Mouse (Mus musculus) heart, embryonic 15.5 days (tissue): ENCODE data around the gene Hepacam. TPM values are rescaled to one million over a fixed set of nuclear protein-coding genes. Genes with fewer than 3 reads are reported as not detected.

Source experiments
- ATAC-seq: fragments of 200-750 bp; cut with Nextera tagmentation; replicated peaks from 2 replicates; pipeline ENCODE4 v1.8.0; 2017; ENCODE audit warnings: low read depth, moderate TSS enrichment; ENCODE audit not compliant: insufficient number of reproducible peaks, insufficient read depth, low FRiP score
- H3K27ac ChIP-seq: fragments of 300-500 bp; sonication (generic); 2 replicates; pipeline ENCODE4 v1.5.1; 2015; ENCODE audit warnings: mild to moderate bottlenecking, inconsistent platforms
- H3K27me3 ChIP-seq: fragments of 300-500 bp; sonication (generic); 2 replicates; pipeline ENCODE4 v1.6.1; 2015; ENCODE audit warnings: inconsistent platforms
- H3K36me3 ChIP-seq: fragments of 300-500 bp; sonication (generic); 2 replicates; pipeline ENCODE4 v1.6.1; 2015; ENCODE audit warnings: mild to moderate bottlenecking, inconsistent platforms
- H3K4me1 ChIP-seq: fragments of 300-500 bp; sonication (generic); replicated peaks from 2 replicates; pipeline ENCODE4 v1.6.1; 2015; ENCODE audit warnings: inconsistent platforms
- H3K4me2 ChIP-seq: fragments of 300-500 bp; sonication (generic); 2 replicates; pipeline ENCODE4 v1.6.1; 2015; ENCODE audit warnings: inconsistent platforms, mild to moderate bottlenecking, moderate library complexity
- H3K4me3 ChIP-seq: fragments of 300-500 bp; sonication (generic); 2 replicates; pipeline ENCODE4 v1.5.1; 2015; ENCODE audit warnings: mild to moderate bottlenecking, inconsistent platforms
- H3K9ac ChIP-seq: fragments of 300-500 bp; sonication (generic); 2 replicates; pipeline ENCODE4 v1.6.1; 2015; ENCODE audit warnings: mild to moderate bottlenecking, inconsistent platforms
- H3K9me3 ChIP-seq: fragments of 300-500 bp; sonication (generic); replicated peaks from 2 replicates; pipeline ENCODE4 v1.6.1; 2016; ENCODE audit warnings: inconsistent platforms
- WGBS: fragments of 180-500 bp; shearing (Covaris S2); methylation state at CpG from one replicate; pipeline ENCODE4 v1.1.7; 2015; ENCODE audit warnings: mixed read lengths; 5-methylcytosine and 5-hydroxymethylcytosine counted together
- polyA plus RNA-seq: library from polyadenylated mRNA; unstranded; fragments of >200 nt; fragmentation: Nextera tagmentation; extraction: Ambion mirVana; gene quantifications from 2 replicates; pipeline ENCODE4 v1.2.1, GENCODE M21; 2015

Gene Hepacam
- polyA plus RNA-seq, 1 experiment from 2014 or later: 0.09 TPM

GRCm38 (mm10) chr9:37362084-37362483 is 5.1 kb upstream of the Hepacam start:
- Histone ChIP-seq H3K27ac (no peak overlapping the region), H3K9me3 (no peaks in the 10 kb centered on the region), H3K4me3 (no peak overlapping the region), H3K4me1 (0 out of 2 replicates have a peak, but pooled peaks cover 7% of the 10 kb centered on the region), H3K36me3 (no peaks in the 10 kb centered on the region), H3K9ac (no peak overlapping the region), H3K4me2 (no peak overlapping the region), H3K27me3 (no peaks in the 10 kb centered on the region)
- ATAC-seq: no peak

- no peaks in the 10 kb centered on the region for H3K27me3 ChIP-seq
- H3K36me3 ChIP-seq: no peaks in the 10 kb centered on the region
- H3K9ac ChIP-seq: no peak overlapping the region
- H3K27ac ChIP-seq: no peak overlapping the region
- 54% methylated on average over 1 of the region's 1 CpGs for WGBS
- H3K4me2 ChIP-seq: no peak overlapping the region
- H3K9me3 ChIP-seq: no peaks in the 10 kb centered on the region
- H3K4me1 ChIP-seq: 0 out of 2 replicates have a peak, but pooled peaks cover 7% of the 10 kb centered on the region
- no peak overlapping the region for H3K4me3 ChIP-seq
- ATAC-seq: no peak
Measured at GRCm38 (mm10) chr9:37362881-37363280, 4.3 kb upstream of the Hepacam start.

DNA sequence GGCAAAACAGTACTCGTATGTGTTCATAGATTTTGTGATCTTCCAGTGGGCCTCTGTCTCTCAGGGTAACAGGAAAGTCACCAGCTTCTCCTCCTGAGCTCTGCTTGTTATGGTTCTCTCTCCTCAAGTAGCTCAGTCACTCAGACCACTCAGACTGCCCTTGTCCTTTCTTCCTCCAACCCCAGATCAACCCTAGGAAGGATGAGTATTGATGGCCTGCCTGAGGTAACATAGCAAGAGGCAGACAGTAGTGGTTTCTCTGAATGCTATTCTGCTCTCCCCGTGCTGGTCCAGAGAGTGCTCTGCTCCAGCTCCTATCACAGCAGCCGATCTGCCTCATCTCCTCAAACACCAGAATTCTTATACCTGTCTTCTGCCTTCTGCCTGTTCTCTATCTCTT is 3.6 kb upstream of the Hepacam start:
- Histone ChIP-seq H3K4me2 (no peak overlapping the region), H3K9ac (no peak overlapping the region), H3K4me1 (0 out of 2 replicates have a peak, but pooled peaks cover 7% of the 10 kb centered on the region), H3K4me3 (no peak overlapping the region), H3K27me3 (no peaks in the 10 kb centered on the region), H3K36me3 (no peaks in the 10 kb centered on the region), H3K9me3 (no peaks in the 10 kb centered on the region), H3K27ac (no peak overlapping the region)
- 57% methylated on average over 3 of the region's 3 CpGs for WGBS
- no peak for ATAC-seq

DNA sequence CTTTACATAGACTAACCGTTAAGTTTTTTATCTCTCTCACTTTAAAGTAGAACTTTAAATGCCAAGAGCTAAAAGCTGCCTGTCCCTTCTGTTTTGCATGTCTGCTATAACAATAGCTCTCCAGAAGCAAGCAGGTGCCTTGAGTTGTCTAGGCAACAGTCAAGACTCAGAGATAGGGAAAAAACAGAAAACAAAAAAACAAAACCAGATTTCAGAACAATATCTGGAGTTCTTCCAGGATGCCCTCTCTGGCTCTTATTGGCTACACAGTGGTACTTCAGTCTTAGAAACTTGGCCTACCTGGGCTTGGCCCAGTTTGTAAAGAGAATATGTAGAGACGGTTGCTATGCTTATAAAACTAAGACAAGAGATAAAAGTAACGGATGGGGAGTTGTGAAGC is 2.8 kb upstream of the Hepacam start:
- 67% methylated on average over 3 of the region's 3 CpGs for WGBS

GRCm38 (mm10) chr9:37365706-37366105 is 1.4 kb upstream of the Hepacam start:
- Histone ChIP-seq H3K4me3 (no peak overlapping the region), H3K27me3 (no peaks in the 10 kb centered on the region), H3K9ac (no peak overlapping the region), H3K9me3 (no peaks in the 10 kb centered on the region), H3K36me3 (no peaks in the 10 kb centered on the region), H3K4me2 (no peak overlapping the region), H3K4me1 (no peaks in the 10 kb centered on the region), H3K27ac (no peak overlapping the region)
- 40% methylated on average over 5 of the region's 5 CpGs for WGBS
- ATAC-seq: no peak

More for the DNA sequence above, 2.8 kb upstream of the Hepacam start:
- Histone ChIP-seq H3K9me3 (no peaks in the 10 kb centered on the region), H3K9ac (no peak overlapping the region), H3K27me3 (no peaks in the 10 kb centered on the region), H3K27ac (no peak overlapping the region), H3K36me3 (no peaks in the 10 kb centered on the region), H3K4me2 (no peak overlapping the region), H3K4me3 (no peak overlapping the region), H3K4me1 (0 out of 2 replicates have a peak, but pooled peaks cover 6% of the 10 kb centered on the region)
- ATAC-seq: no peak

- Histone ChIP-seq H3K27ac (0 out of 2 replicates have a peak overlapping the region, but pooled peaks have one; percentile 11), H3K4me3 (no peak overlapping the region), H3K4me1 (no peaks in the 10 kb centered on the region), H3K4me2 (no peak overlapping the region), H3K27me3 (no peaks in the 10 kb centered on the region), H3K9ac (no peak overlapping the region), H3K36me3 (no peaks in the 10 kb centered on the region), H3K9me3 (no peaks in the 10 kb centered on the region)
- no peak for ATAC-seq
- WGBS: 64% methylated on average over 11 of the region's 11 CpGs
Measured at GRCm38 (mm10) chr9:37368081-37368830, 1.1 kb downstream of the Hepacam start.

GRCm38 (mm10) chr9:37368860-37369259 is 1.7 kb downstream of the Hepacam start:
- H3K4me1 ChIP-seq: no peaks in the 10 kb centered on the region
- 0 out of 2 replicates have a peak overlapping the region, but pooled peaks have one; percentile 11 for H3K27ac ChIP-seq
- H3K4me3 ChIP-seq: no peak overlapping the region
- 63% methylated on average over 8 of the region's 8 CpGs for WGBS
- H3K9ac ChIP-seq: no peak overlapping the region
- no peak for ATAC-seq
- H3K4me2 ChIP-seq: no peak overlapping the region
- H3K36me3 ChIP-seq: no peaks in the 10 kb centered on the region
- H3K27me3 ChIP-seq: no peaks in the 10 kb centered on the region
- H3K9me3 ChIP-seq: no peaks in the 10 kb centered on the region

GRCm38 (mm10) chr9:37371232-37371801 is 4.2 kb downstream of the Hepacam start:
- Histone ChIP-seq H3K4me3 (no peak overlapping the region), H3K36me3 (no peaks in the 10 kb centered on the region), H3K27ac (no peak overlapping the region), H3K9ac (no peak overlapping the region), H3K4me2 (no peak overlapping the region), H3K4me1 (no peaks in the 10 kb centered on the region), H3K9me3 (no peaks in the 10 kb centered on the region), H3K27me3 (no peaks in the 10 kb centered on the region)
- 78% methylated on average over 7 of the region's 7 CpGs for WGBS
- ATAC-seq: no peak

DNA sequence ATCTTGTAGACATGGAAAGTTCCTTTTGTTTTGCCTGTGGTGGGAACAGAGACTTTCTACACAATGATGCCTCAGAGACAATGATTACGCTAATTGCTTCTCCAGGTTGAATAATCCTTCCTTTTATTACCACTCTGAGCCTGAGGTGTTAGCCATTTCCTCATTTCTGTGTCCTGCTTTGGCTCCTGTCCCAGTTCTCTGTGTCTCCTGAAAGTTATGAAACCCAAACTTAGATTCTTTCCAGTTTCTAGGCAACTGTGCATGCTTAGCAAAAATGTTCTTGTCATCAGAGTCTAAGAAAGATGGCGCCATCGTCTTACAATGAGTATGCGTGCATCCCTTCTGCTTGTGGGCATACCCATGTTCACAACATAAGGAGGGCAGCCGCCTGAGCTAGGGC is 8.6 kb downstream of the Hepacam start:
- H3K9ac ChIP-seq: no peak overlapping the region
- no peaks in the 10 kb centered on the region for H3K9me3 ChIP-seq
- no peak overlapping the region for H3K4me2 ChIP-seq
- no peak overlapping the region for H3K4me3 ChIP-seq
- H3K27me3 ChIP-seq: no peaks in the 10 kb centered on the region
- 88% methylated on average over 5 of the region's 5 CpGs for WGBS
- no peaks in the 10 kb centered on the region for H3K4me1 ChIP-seq
- ATAC-seq: no peak
- H3K36me3 ChIP-seq: no peaks in the 10 kb centered on the region
- no peak overlapping the region for H3K27ac ChIP-seq

DNA sequence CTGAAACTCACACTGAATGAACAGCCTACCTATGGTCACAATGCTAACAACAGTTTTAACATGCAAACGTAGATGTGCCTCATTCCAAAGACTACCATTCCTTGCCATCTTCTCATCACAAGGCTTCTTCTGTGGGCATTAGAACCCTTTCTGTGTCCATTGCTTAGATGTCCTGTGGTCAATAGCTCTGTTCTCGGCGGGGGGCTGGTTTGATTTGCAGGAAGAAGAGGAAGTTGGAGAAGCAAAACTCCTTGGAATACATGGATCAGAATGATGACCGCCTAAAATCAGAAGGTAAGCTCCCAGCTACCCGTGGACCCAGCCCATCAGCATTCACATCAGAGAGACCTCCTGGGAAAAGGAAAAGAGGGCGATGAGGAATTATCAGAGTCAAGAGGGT is 16.0 kb downstream of the Hepacam start:
- H3K9me3 ChIP-seq: no peaks in the 10 kb centered on the region

DNA sequence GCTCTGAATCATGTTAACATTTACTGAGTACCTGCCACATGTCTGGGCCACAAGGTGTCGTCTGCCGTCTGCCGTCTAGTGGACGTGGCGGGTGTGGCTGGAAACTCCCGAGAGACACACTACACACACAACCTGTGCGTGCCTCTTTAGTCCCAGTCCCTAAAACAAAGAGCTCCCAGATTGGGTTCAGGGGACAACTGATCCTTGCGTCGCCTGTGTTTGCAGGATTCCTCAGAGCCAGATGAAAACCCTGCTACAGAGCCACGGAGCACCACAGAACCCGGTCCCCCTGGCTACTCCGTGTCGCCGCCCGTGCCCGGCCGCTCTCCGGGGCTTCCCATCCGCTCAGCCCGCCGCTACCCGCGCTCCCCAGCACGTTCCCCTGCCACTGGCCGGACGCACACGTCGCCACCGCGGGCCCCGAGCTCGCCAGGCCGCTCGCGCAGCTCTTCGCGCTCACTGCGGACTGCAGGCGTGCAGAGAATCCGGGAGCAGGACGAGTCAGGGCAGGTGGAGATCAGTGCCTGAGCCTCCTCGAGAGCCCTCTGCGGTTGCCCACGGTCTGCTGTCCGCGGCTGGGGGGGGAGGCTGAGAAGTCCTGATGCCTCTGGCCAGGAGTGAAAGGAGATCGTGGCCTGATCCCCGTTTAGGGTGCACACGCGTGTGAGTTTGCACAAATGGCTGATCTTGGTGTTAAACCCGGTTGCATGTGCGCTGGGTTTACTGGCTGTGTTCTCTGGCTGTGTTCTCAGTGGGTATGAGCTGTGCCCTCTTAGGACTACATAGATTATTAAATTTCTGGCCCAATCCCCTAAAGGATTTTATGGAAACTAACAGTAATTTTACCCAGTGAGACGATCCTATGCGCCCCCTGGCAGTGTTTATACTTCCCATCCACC is 17.4 kb downstream of the Hepacam start:
- no peaks in the 10 kb centered on the region for H3K36me3 ChIP-seq
- H3K9me3 ChIP-seq: no peaks in the 10 kb centered on the region
- H3K4me1 ChIP-seq: peaks cover 8% of the 10 kb centered on the region
- peak overlapping the region; percentile 90 for H3K4me2 ChIP-seq
- H3K27me3 ChIP-seq: peaks cover 35% of the 10 kb centered on the region
- WGBS: 6% methylated on average over 54 of the region's 54 CpGs
- peak; percentile 60 for ATAC-seq
- H3K9ac ChIP-seq: peak overlapping the region; percentile 63
- peak overlapping the region; percentile 52 for H3K4me3 ChIP-seq
- no peak overlapping the region for H3K27ac ChIP-seq

More for the DNA sequence above, 16.0 kb downstream of the Hepacam start:
- ATAC-seq: no peak
- Histone ChIP-seq H3K4me1 (peaks cover 8% of the 10 kb centered on the region), H3K9ac (no peak overlapping the region), H3K27me3 (peaks cover 35% of the 10 kb centered on the region), H3K4me2 (no peak overlapping the region), H3K27ac (no peak overlapping the region), H3K4me3 (no peak overlapping the region), H3K36me3 (no peaks in the 10 kb centered on the region)
- WGBS: 83% methylated on average over 6 of the region's 6 CpGs
